Mouse (Mus musculus) forebrain, embryonic 11.5 days (tissue): ENCODE measurements around the gene Ntng1. TPM values are rescaled to one million over a fixed set of nuclear protein-coding genes. Genes with fewer than 3 reads are reported as not detected.

Source experiments
- ATAC-seq: fragments of 200-750 bp; cut with Nextera tagmentation; replicated peaks from 2 replicates; pipeline ENCODE4 v1.8.0; 2017; ENCODE audit warnings: moderate TSS enrichment; ENCODE audit not compliant: low FRiP score
- DNase-seq: peaks from one replicate; pipeline ENCODE4 v3.0.0-alpha.2; 2017; ENCODE audit warnings: low spot score
- H3K27ac ChIP-seq: fragments of 300-500 bp; sonication (generic); 2 replicates; pipeline ENCODE4 v1.5.1; 2014; ENCODE audit warnings: low read depth, low read length
- H3K27me3 ChIP-seq: fragments of 300-500 bp; sonication (generic); 2 replicates; pipeline ENCODE4 v1.6.1; 2014; ENCODE audit warnings: mild to moderate bottlenecking, low read length, mixed read lengths; ENCODE audit not compliant: control insufficient read depth, insufficient read depth
- H3K36me3 ChIP-seq: fragments of 300-500 bp; sonication (generic); 2 replicates; pipeline ENCODE4 v1.6.1; 2014; ENCODE audit warnings: mild to moderate bottlenecking, low read length, moderate library complexity, mixed read lengths; ENCODE audit not compliant: control insufficient read depth, insufficient read depth
- H3K4me1 ChIP-seq: fragments of 300-500 bp; sonication (generic); replicated peaks from 2 replicates; pipeline ENCODE4 v1.6.1; 2014; ENCODE audit warnings: low read length, mixed read lengths; ENCODE audit not compliant: control insufficient read depth, insufficient read depth
- H3K4me2 ChIP-seq: fragments of 300-500 bp; sonication (generic); 2 replicates; pipeline ENCODE4 v1.6.1; 2014; ENCODE audit warnings: low read depth, mild to moderate bottlenecking, low read length, moderate library complexity, mixed read lengths; ENCODE audit not compliant: severe bottlenecking
- H3K4me3 ChIP-seq: fragments of 300-500 bp; sonication (generic); 2 replicates; pipeline ENCODE4 v1.5.1; 2014; ENCODE audit warnings: low read depth, low read length
- H3K9ac ChIP-seq: fragments of 300-500 bp; sonication (generic); 2 replicates; pipeline ENCODE4 v1.6.1; 2014; ENCODE audit warnings: low read length
- H3K9me3 ChIP-seq: fragments of 300-500 bp; sonication (generic); 2 replicates; pipeline ENCODE4 v1.6.1; 2016; ENCODE audit warnings: low read length, mixed read lengths; ENCODE audit not compliant: control insufficient read depth
- WGBS: fragments of 180-500 bp; shearing (Covaris S2); extraction: QIAGEN DNeasy Blood & Tissue Kit; methylation state at CpG from one replicate; pipeline ENCODE4 v1.1.7; 2014; 5-methylcytosine and 5-hydroxymethylcytosine counted together
- polyA plus RNA-seq: library from polyadenylated mRNA; unstranded; fragments of >200 nt; fragmentation: Nextera tagmentation; extraction: Ambion mirVana; gene quantifications from 2 replicates; pipeline ENCODE4 v1.2.1, GENCODE M21; 2014

Gene Ntng1
- polyA plus RNA-seq, 1 experiment from 2014 or later: 2.0 TPM

DNA sequence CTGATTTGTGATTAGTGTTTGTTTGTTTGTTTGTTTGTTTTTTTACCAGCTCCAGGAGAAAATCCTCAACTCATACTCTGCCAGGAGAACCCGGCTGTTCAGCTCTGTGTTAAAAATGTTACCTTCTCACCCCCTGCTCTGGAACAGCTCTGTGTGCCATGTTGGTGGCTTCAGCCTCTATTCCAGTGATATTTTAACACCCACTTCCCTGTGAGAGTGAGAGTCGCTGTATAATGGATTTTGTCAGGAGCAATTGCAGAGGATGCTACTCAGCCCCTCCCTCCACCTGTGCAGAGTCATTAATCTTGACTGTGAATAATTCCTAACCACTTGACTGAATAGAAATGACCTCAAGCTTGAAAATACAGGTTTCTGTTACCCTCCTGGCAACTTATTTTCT lies 339.7 kb downstream of the Ntng1 start:
- ATAC-seq (no peak), DNase-seq (no peak)
- no peaks in the 10 kb centered on the region for H3K36me3 ChIP-seq
- H3K9me3 ChIP-seq: no peaks in the 10 kb centered on the region
- H3K9ac ChIP-seq: no peak overlapping the region
- H3K4me2 ChIP-seq: no peak overlapping the region
- no peaks in the 10 kb centered on the region for H3K4me1 ChIP-seq
- H3K27me3 ChIP-seq: no peaks in the 10 kb centered on the region
- no peak overlapping the region for H3K27ac ChIP-seq
- no peak overlapping the region for H3K4me3 ChIP-seq
- WGBS: 77% methylated on average over 2 of the region's 2 CpGs

GRCm38 (mm10) chr3:109803616-109804015 lies 340.2 kb downstream of the Ntng1 start:
- no peak overlapping the region for H3K9ac ChIP-seq
- H3K4me3 ChIP-seq: no peak overlapping the region
- ATAC-seq: no peak
- WGBS: 80% methylated on average over 3 of the region's 3 CpGs
- H3K4me2 ChIP-seq: no peak overlapping the region
- H3K36me3 ChIP-seq: no peaks in the 10 kb centered on the region
- no peak overlapping the region for H3K27ac ChIP-seq
- no peaks in the 10 kb centered on the region for H3K4me1 ChIP-seq
- no peaks in the 10 kb centered on the region for H3K27me3 ChIP-seq
- no peaks in the 10 kb centered on the region for H3K9me3 ChIP-seq
- DNase-seq: no peak

- 70% methylated on average over 11 of the region's 11 CpGs for WGBS
- H3K4me3 ChIP-seq: no peak overlapping the region
- no peak overlapping the region for H3K9ac ChIP-seq
- no peak overlapping the region for H3K4me2 ChIP-seq
- ATAC-seq (no peak), DNase-seq (no peak)
- H3K4me1 ChIP-seq: no peaks in the 10 kb centered on the region
- no peaks in the 10 kb centered on the region for H3K9me3 ChIP-seq
- no peak overlapping the region for H3K27ac ChIP-seq
- H3K27me3 ChIP-seq: no peaks in the 10 kb centered on the region
- H3K36me3 ChIP-seq: no peaks in the 10 kb centered on the region
Measured at GRCm38 (mm10) chr3:109797354-109797753, 346.5 kb downstream of the Ntng1 start.

DNA sequence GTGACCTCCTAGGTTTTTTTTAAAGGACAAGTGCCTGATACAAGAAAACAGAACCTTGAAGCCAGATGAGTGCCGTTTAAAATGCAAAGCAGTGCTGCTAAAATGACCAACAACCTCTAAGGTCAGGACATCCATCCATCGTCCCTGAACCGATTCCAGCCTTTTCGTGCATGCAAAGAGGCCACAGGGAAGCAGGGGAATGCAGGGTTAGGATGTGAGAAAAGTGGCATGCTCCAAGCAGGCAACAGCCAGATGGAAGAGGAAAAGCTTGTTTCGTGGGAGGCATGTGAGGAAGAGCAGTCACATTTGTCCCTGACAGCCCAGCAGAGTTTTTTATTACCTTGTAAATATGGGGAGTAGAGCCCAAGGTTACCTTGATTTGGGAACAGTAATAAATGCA lies 360.6 kb downstream of the Ntng1 start:
- H3K4me1 ChIP-seq: peaks cover 6% of the 10 kb centered on the region; the same call in 1 of the 2 replicates
- no peaks in the 10 kb centered on the region for H3K36me3 ChIP-seq
- ATAC-seq (no peak), DNase-seq (no peak)
- no peak overlapping the region for H3K27ac ChIP-seq
- no peaks in the 10 kb centered on the region for H3K9me3 ChIP-seq
- H3K9ac ChIP-seq: no peak overlapping the region
- H3K4me2 ChIP-seq: no peak overlapping the region
- no peaks in the 10 kb centered on the region for H3K27me3 ChIP-seq
- H3K4me3 ChIP-seq: no peak overlapping the region
- WGBS: 30% methylated on average over 5 of the region's 5 CpGs

DNA sequence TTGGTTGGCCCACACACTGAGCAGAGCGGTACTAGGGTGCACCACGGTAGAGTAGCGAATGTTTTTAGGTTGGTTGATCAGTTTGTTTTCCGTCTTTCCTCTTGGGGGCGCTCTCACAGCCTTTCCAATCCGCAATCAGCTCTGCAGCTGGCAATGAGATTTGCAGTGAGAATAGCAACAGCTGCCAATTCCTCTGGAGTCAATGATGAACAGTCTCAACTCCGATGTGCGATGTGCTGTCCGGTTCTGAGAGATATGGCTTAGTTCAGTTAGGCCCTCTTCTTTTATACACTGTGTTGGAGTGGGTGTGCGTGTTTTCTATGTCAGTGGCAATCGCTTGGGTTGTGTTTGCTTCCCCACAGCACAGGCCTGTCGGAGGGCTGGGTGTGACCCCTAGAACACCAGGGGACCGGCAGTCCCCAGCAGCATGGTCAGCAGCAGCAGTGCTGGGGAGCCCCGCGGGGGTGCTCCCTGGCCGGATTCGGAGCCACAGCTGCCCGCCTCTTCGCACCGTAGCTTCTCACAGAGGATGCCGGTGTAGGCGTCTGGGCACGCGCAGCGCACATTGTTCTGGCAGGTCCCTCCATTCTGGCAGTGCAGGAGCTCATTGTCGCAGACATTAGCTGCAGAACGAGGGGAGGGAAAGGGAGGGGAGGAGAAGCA lies 361.4 kb downstream of the Ntng1 start:
- Histone ChIP-seq H3K4me2 (peak overlapping the region; percentile 84), H3K27me3 (no peaks in the 10 kb centered on the region), H3K27ac (peak overlapping the region; percentile 46; the same call in 1 of the 2 replicates), H3K9me3 (no peaks in the 10 kb centered on the region), H3K4me3 (peak overlapping the region; percentile 40), H3K4me1 (peaks cover 6% of the 10 kb centered on the region; the same call in 1 of the 2 replicates), H3K36me3 (no peaks in the 10 kb centered on the region), H3K9ac (peak overlapping the region; percentile 69)
- WGBS: 2% methylated on average over 27 of the region's 27 CpGs
- DNase-seq (peak; percentile 83), ATAC-seq (peak; percentile 90)

DNA sequence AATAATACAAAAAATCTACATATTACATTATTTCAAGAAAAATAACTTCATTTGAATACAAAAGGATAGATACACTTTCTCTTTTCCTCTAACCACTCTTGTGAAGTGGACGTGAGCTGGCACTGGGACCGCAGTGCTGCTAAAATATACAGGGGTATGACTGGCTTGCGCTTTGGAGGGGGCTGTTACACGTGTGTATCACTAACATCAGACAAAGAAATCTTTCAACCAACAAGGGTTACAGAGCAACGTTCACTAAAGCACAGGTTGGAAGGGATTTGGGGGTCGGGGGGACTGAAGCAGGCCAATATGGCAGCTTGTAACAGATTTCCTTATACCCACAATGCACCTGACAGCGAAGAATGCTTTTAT lies 361.9 kb downstream of the Ntng1 start:
- no peak overlapping the region for H3K9ac ChIP-seq
- DNase-seq (no peak), ATAC-seq (peak; percentile 56)
- no peaks in the 10 kb centered on the region for H3K27me3 ChIP-seq
- peak overlapping the region; percentile 84; the same call in 1 of the 2 replicates for H3K4me2 ChIP-seq
- no peak overlapping the region for H3K27ac ChIP-seq
- H3K9me3 ChIP-seq: no peaks in the 10 kb centered on the region
- 61% methylated on average over 7 of the region's 7 CpGs for WGBS
- no peaks in the 10 kb centered on the region for H3K36me3 ChIP-seq
- peaks cover 6% of the 10 kb centered on the region; the same call in 1 of the 2 replicates for H3K4me1 ChIP-seq
- no peak overlapping the region for H3K4me3 ChIP-seq

DNA sequence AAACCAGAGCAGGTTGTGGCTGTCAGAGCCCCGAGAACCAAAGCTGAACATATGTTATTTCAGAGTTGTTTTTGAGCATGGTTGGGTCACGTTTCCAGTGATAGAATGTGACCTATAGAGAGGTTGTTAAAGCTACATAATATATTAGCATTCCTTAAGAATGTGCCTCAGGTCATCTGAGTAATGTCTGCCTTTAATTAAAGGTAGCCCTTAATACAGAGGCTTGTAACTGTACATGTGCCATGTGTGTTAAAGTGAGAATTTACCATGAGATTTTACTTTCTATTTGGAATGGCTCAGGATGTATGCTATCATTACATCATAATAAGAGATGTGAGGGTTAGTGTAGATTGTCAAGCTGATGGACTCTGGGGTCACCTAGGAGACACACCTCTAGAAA lies 368.6 kb downstream of the Ntng1 start:
- WGBS: 71% methylated on average over 2 of the region's 2 CpGs
- Histone ChIP-seq H3K9me3 (no peaks in the 10 kb centered on the region), H3K4me3 (no peak overlapping the region), H3K36me3 (no peaks in the 10 kb centered on the region), H3K27ac (no peak overlapping the region), H3K4me1 (no peaks in the 10 kb centered on the region), H3K27me3 (no peaks in the 10 kb centered on the region), H3K4me2 (no peak overlapping the region), H3K9ac (no peak overlapping the region)
- ATAC-seq: no peak
- DNase-seq: no peak

DNA sequence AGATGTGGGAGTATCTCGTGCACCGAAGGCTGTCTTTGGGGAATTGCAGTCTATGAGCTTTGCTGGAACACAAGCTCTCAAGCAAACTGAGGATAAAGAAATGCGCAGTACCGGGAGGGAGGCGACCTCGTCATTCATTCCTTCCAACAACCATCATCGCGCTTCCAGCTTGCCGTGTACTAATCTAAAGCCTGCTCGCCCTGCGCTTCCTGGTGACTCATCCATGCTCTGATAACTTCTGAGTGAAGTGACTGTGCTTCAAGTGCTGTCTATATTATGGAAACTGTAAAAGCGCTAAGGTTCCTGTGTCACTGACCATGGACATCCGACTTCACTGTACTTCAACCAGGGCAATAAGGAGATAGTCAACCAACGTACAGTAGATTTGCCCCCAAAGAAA lies 371.7 kb downstream of the Ntng1 start:
- no peaks in the 10 kb centered on the region for H3K4me1 ChIP-seq
- no peak overlapping the region for H3K9ac ChIP-seq
- no peaks in the 10 kb centered on the region for H3K27me3 ChIP-seq
- no peak for DNase-seq
- ATAC-seq: no peak
- no peak overlapping the region for H3K27ac ChIP-seq
- H3K4me2 ChIP-seq: no peak overlapping the region
- no peaks in the 10 kb centered on the region for H3K9me3 ChIP-seq
- H3K4me3 ChIP-seq: no peak overlapping the region
- WGBS: 92% methylated on average over 14 of the region's 14 CpGs
- H3K36me3 ChIP-seq: no peaks in the 10 kb centered on the region

DNA sequence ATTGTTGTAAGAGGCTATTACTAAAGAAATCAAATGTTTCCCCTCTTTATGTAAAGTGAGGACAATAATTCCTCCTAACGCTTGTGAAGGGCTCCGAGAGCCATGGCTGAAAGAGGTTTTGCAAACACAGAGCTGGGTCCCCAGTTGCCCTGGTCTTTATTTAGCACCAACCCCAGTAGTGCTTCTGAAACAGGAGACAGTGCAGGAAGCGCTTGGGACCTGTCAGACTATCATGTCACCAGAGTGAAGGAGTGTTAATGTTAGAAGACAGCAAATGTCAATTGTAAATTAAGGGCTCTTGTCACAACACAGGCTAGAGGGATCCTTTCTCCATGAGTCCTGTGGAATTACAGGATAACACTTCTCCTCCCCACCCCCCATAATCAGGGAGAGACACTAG lies 376.9 kb downstream of the Ntng1 start:
- Histone ChIP-seq H3K9me3 (no peaks in the 10 kb centered on the region), H3K27me3 (no peaks in the 10 kb centered on the region), H3K36me3 (no peaks in the 10 kb centered on the region), H3K27ac (no peak overlapping the region), H3K4me3 (no peak overlapping the region), H3K9ac (no peak overlapping the region), H3K4me2 (no peak overlapping the region), H3K4me1 (no peaks in the 10 kb centered on the region)
- WGBS: 86% methylated on average over 3 of the region's 3 CpGs
- DNase-seq (no peak), ATAC-seq (no peak)
